Mouse (Mus musculus) ES-E14 (cell line): Measurements from ENCODE around the gene Fbxo47. TPM values are rescaled to one million over a fixed set of nuclear protein-coding genes. Genes with fewer than 3 reads are reported as not detected.

ENCODE experiments used
- DNase-seq: peaks from one replicate; pipeline ENCODE4 v3.0.0-alpha.2; 2013; ENCODE audit warnings: low read depth, low spot score
- H3K27ac ChIP-seq: 2 replicates; pipeline ENCODE4 v1.5.1; 2012; ENCODE audit warnings: low read depth, mild to moderate bottlenecking, low read length, moderate library complexity, mixed read lengths; ENCODE audit not compliant: poor library complexity, insufficient read depth, severe bottlenecking
- H3K36me3 ChIP-seq: 2 replicates; pipeline ENCODE4 v1.6.1; 2012; ENCODE audit warnings: mild to moderate bottlenecking, low read length, moderate library complexity, mixed read lengths; ENCODE audit not compliant: control insufficient read depth, poor library complexity, insufficient read depth, severe bottlenecking
- H3K4me1 ChIP-seq, 2 experiments: fragments of 150-350 bp in 1 of 2; sonication (generic) in 1 of 2; 2 replicates each; pipeline ENCODE4 v1.6.1; 2012; ENCODE audit warnings: low read length in 2 of 2, mild to moderate bottlenecking in 1 of 2, mixed read lengths in 1 of 2; ENCODE audit not compliant: control insufficient read depth in 2 of 2, insufficient read depth in 2 of 2, poor library complexity in 1 of 2
- H3K4me3 ChIP-seq, 2 experiments: fragments of 150-350 bp in 1 of 2; sonication (generic) in 1 of 2; 2 replicates each; pipeline ENCODE4 v1.5.1; 2012; ENCODE audit warnings: low read length in 2 of 2, low read depth in 1 of 2, mild to moderate bottlenecking in 1 of 2, mixed read lengths in 1 of 2; ENCODE audit not compliant: insufficient read depth in 1 of 2, poor library complexity in 1 of 2, severe bottlenecking in 1 of 2
- H3K9ac ChIP-seq: 2 replicates; pipeline ENCODE4 v1.6.1; 2012; ENCODE audit warnings: low read depth, mild to moderate bottlenecking, low read length, mixed read lengths; ENCODE audit not compliant: poor library complexity, insufficient read depth, severe bottlenecking
- H3K9me3 ChIP-seq: fragments of 150-350 bp; sonication (generic); 2 replicates; pipeline ENCODE4 v1.6.1; 2012; ENCODE audit warnings: low read depth, mild to moderate bottlenecking, low read length; ENCODE audit not compliant: control insufficient read depth, insufficient read depth
- CHD2 ChIP-seq: IDR thresholded peaks from 2 replicates; pipeline ENCODE4 v1.6.1; 2014; ENCODE audit warnings: mild to moderate bottlenecking, low read depth, low read length, inconsistent platforms
- HCFC1 ChIP-seq: IDR thresholded peaks from 2 replicates; pipeline ENCODE4 v1.6.1; 2012; ENCODE audit warnings: low read length, inconsistent platforms, borderline replicate concordance; ENCODE audit not compliant: insufficient read depth
- MAFK ChIP-seq: IDR thresholded peaks from 2 replicates; pipeline ENCODE4 v1.6.1; 2014; ENCODE audit warnings: mild to moderate bottlenecking, low read depth, low read length, inconsistent platforms; ENCODE audit not compliant: insufficient read depth
- ZC3H11A ChIP-seq: IDR thresholded peaks from 2 replicates; pipeline ENCODE4 v1.6.1; 2012; ENCODE audit warnings: low read depth, mild to moderate bottlenecking, inconsistent platforms, low read length, borderline replicate concordance
- ZNF384 ChIP-seq: IDR thresholded peaks from 2 replicates; pipeline ENCODE4 v1.6.1; 2012; ENCODE audit warnings: low read depth, low read length, inconsistent platforms
- in situ Hi-C, 2 experiments: fragments of 600-800 bp; cut with MboI; formaldehyde crosslinking; loops; one replicate each; pipeline ENCODE4 v1.15.1; 2025; ENCODE audit warnings: low sequenced_read_pairs in 2 of 2, inconsistent platforms in 1 of 2; ENCODE audit not compliant: unreplicated experiment in 2 of 2
- total RNA-seq: library from RNA; depleted of rRNA; stranded (reverse); fragments of 300-350 nt; gene quantifications from 2 replicates; pipeline ENCODE4 v1.2.3, GENCODE M21; 2012

Fbxo47 gene
- total RNA-seq, 1 experiment: 4.1 TPM

DNA sequence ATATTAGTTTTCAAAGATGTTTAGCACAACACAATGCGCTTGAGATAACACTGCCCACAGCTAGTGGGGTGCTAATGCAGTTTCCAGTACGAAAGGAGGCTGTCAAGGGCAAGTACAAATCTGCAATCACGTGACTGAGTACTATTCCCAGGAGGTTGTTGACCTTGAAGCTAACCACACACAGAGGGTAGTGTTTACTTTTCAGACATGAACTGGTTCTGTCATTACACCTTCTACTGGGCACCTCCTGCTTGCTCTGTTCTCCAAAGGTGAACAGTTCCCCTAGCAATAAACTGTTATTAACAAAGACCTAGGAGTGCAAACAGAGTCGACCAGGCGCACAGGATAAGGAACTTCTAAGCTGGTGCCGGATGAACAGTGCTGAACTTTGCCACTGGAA is 33.6 kb downstream of the Fbxo47 start:
- DNase-seq: peak; percentile 35
- Histone ChIP-seq H3K36me3 (no peaks in the 10 kb centered on the region), H3K9ac (no peak overlapping the region), H3K27ac (no peak overlapping the region), H3K4me3 (no peak overlapping the region), H3K4me1 (peaks cover 3 to 6% of the 10 kb centered on the region in 2 experiments; a peak in 2 of 4 replicates), H3K9me3 (no peaks in the 10 kb centered on the region)
- in situ Hi-C loops: no loop called here
- TF ChIP-seq ZC3H11A (no peak), CHD2 (no peak), HCFC1 (no peak), ZNF384 (no peak), MAFK (no peak)

DNA sequence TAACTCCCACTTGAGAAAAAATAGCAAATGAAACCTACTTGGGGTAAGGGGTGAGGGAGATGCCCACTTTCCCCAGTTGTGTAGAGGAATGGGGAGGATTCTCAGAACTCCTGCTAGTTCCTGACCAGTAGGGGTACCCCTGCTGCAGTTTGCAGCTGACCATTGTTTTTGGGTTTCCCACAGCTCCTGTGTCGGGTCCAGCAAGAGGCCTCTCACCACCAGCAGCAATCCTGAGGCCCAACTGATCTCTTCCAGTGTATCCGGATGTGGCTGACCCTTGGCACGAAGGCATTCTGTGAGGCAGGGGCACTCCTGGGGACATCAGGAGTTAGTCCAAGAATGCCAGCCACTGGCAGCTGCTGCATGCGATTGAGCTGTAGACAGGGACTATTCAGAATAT is 42.0 kb downstream of the Fbxo47 start:
- in situ Hi-C loops: no loop called here
- Histone ChIP-seq H3K9me3 (no peaks in the 10 kb centered on the region), H3K27ac (no peak overlapping the region), H3K36me3 (peaks cover 11% of the 10 kb centered on the region), H3K4me1 (peaks cover 0 to 13% of the 10 kb centered on the region in 2 experiments; a peak in 2 of 4 replicates), H3K4me3 (no peak overlapping the region), H3K9ac (0 out of 2 replicates have a peak overlapping the region, but pooled peaks have one; percentile 29)
- TF ChIP-seq ZNF384 (no peak), ZC3H11A (no peak), HCFC1 (no peak), MAFK (no peak), CHD2 (no peak)
- DNase-seq: no peak

DNA sequence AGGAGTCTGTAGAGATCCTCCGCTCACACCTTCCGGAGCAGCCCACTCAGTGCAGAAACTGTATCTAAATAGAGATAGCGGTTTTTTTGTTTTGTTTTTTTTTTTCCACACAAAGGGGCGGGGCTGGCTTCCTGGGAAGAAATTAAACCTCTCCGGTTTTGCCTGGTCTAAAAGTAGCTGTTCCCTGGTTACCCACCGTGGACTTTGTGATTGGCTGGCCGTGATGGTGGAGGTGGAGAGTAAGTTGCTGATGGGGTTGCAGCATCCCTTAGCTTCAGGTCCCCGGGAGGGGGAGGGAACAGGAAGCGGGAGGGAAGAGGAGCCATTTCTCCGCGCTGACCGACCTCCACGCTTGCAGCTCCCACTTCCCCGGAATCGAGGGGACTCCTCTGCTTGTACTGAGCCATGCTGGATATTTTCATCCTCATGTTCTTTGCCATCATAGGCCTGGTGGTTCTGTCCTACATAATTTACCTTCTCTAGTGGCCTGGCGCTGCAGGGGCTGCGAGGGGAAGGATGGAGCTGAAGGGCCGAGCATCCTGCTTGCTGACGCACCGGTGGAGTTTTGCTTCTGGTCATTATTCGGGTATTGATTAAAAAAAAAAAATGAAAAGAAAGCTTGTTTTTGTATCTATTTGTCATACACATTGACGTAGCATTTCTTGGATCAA is 42.8 kb downstream of the Fbxo47 start:
- no peaks in the 10 kb centered on the region for H3K9me3 ChIP-seq
- peak overlapping the region; percentile 53; the same call in 1 of the 2 replicates for H3K27ac ChIP-seq
- H3K4me1 ChIP-seq: peaks cover 0 to 18% of the 10 kb centered on the region in 2 experiments; a peak in 2 of 4 replicates
- H3K36me3 ChIP-seq: peaks cover 18% of the 10 kb centered on the region
- H3K9ac ChIP-seq: peak overlapping the region; percentile 66
- DNase-seq: peak; percentile 92
- H3K4me3 ChIP-seq: peak overlapping the region; percentile 64 to 75
- TF ChIP-seq HCFC1 (no peak), ZNF384 (peak; percentile 96), MAFK (no peak), CHD2 (0 out of 2 replicates have a peak, but pooled peaks have one; percentile 50)
- in situ Hi-C loops: no loop called here

DNA sequence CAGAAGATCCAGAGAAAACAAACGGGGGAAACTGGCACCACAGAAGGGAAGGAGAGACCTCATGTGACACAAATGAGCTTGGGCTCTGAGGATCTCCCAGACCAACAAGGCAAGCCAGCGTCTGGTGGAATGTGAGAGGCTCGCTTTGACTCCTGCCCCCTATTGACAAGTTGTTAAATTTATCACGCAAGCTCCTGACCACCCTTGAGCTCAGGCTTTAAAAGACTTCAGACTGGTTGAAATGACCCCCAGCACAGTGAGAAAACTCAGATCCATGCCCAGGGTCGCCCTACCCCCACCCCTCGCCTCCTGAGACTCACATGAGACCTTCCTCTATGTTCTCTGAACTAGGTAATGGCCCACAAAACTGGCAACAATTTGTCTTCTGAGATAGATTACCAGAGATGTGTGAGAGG is 43.4 kb downstream of the Fbxo47 start, which contains the start of gene B230217C12Rik:
B230217C12Rik (plus strand) TSS at position 242 of the 416 bp plus-strand sequence.
- DNase-seq: no peak

More for the DNA sequence above, 43.4 kb downstream of the Fbxo47 start, which contains the start of gene B230217C12Rik:
- in situ Hi-C loops: no loop called here
- Histone ChIP-seq H3K36me3 (peaks cover 24% of the 10 kb centered on the region), H3K9ac (peak within 1 kb of the TSS; percentile 66), H3K9me3 (no peaks in the 10 kb centered on the region), H3K4me1 (peaks cover 0 to 20% of the 10 kb centered on the region in 2 experiments; a peak in 2 of 4 replicates), H3K4me3 (peak within 1 kb of the TSS; percentile 64 to 75), H3K27ac (peak within 1 kb of the TSS; percentile 53; the same call in 1 of the 2 replicates)
- no peak for TF ChIP-seq ZC3H11A
- TF ChIP-seq CHD2: no peak
- TF ChIP-seq MAFK: no peak
- TF ChIP-seq ZNF384: no peak
- no peak for TF ChIP-seq HCFC1
